Mouse (Mus musculus): ENCODE results near the gene Prkag3. TPM values are rescaled to one million over a fixed set of nuclear protein-coding genes. Genes with fewer than 3 reads are reported as not detected.

Prkag3 gene
- polyA plus RNA-seq, 1 experiment: 0.06 TPM

GRCm38 (mm10) chr1:74770727-74771466 is 21.9 kb upstream of the Prkag3 start:
- TF ChIP-seq CTCF (IDR thresholded peaks at IDR 0.05; ENCODE audit: extremely low read depth, insufficient read depth, low read length) (no peak), POLR2A (IDR thresholded peaks at IDR 0.05; ENCODE audit: extremely low read depth, insufficient read depth, low read length) (no peak)
- H3K4me3 ChIP-seq (ENCODE audit: insufficient read depth, low read length): no peak overlapping the region

GRCm38 (mm10) chr1:74763081-74763480 is 14.1 kb upstream of the Prkag3 start:
- TF ChIP-seq CTCF (IDR thresholded peaks at IDR 0.05; ENCODE audit: extremely low read depth, insufficient read depth, low read length) (peak; percentile 72), POLR2A (IDR thresholded peaks at IDR 0.05; ENCODE audit: extremely low read depth, insufficient read depth, low read length) (no peak)
- Histone ChIP-seq H3K27ac (ENCODE audit: insufficient read depth, low read length) (no peak overlapping the region), H3K4me3 (ENCODE audit: insufficient read depth, low read length) (no peak overlapping the region), H3K4me1 (ENCODE audit: control insufficient read depth, insufficient read depth, low read length) (no peaks in the 10 kb centered on the region)

More at GRCm38 (mm10) chr1:74770727-74771466, 21.9 kb upstream of the Prkag3 start:
- H3K27ac ChIP-seq (ENCODE audit: insufficient read depth, low read length): no peak overlapping the region
- 0 out of 2 replicates have a peak, but pooled peaks cover 2% of the 10 kb centered on the region for H3K4me1 ChIP-seq (ENCODE audit: control insufficient read depth, insufficient read depth, low read length)

GRCm38 (mm10) chr1:74759773-74760172 is 10.8 kb upstream of the Prkag3 start:
- no peak overlapping the region for H3K27ac ChIP-seq (ENCODE audit: insufficient read depth, low read length)
- TF ChIP-seq POLR2A (IDR thresholded peaks at IDR 0.05; ENCODE audit: extremely low read depth, insufficient read depth, low read length): no peak
- TF ChIP-seq CTCF (IDR thresholded peaks at IDR 0.05; ENCODE audit: extremely low read depth, insufficient read depth, low read length): peak; percentile 62
- no peak overlapping the region for H3K4me3 ChIP-seq (ENCODE audit: insufficient read depth, low read length)
- no peaks in the 10 kb centered on the region for H3K4me1 ChIP-seq (ENCODE audit: control insufficient read depth, insufficient read depth, low read length)

GRCm38 (mm10) chr1:74754175-74754785 is 5.3 kb upstream of the Prkag3 start:
- Histone ChIP-seq H3K27ac (ENCODE audit: insufficient read depth, low read length) (no peak overlapping the region), H3K4me3 (ENCODE audit: insufficient read depth, low read length) (no peak overlapping the region), H3K4me1 (ENCODE audit: control insufficient read depth, insufficient read depth, low read length) (no peaks in the 10 kb centered on the region)
- TF ChIP-seq POLR2A (IDR thresholded peaks at IDR 0.05; ENCODE audit: extremely low read depth, insufficient read depth, low read length) (no peak), CTCF (IDR thresholded peaks at IDR 0.05; ENCODE audit: extremely low read depth, insufficient read depth, low read length) (no peak)

- TF ChIP-seq CTCF (IDR thresholded peaks at IDR 0.05; ENCODE audit: extremely low read depth, insufficient read depth, low read length) (no peak), POLR2A (IDR thresholded peaks at IDR 0.05; ENCODE audit: extremely low read depth, insufficient read depth, low read length) (no peak)
- Histone ChIP-seq H3K4me3 (ENCODE audit: insufficient read depth, low read length) (no peak overlapping the region), H3K27ac (ENCODE audit: insufficient read depth, low read length) (no peak overlapping the region), H3K4me1 (ENCODE audit: control insufficient read depth, insufficient read depth, low read length) (no peaks in the 10 kb centered on the region)
Observed at GRCm38 (mm10) chr1:74753266-74753974, 4.4 kb upstream of the Prkag3 start.

GRCm38 (mm10) chr1:74752833-74753232 is 3.8 kb upstream of the Prkag3 start:
- Histone ChIP-seq H3K27ac (ENCODE audit: insufficient read depth, low read length) (no peak overlapping the region), H3K4me1 (ENCODE audit: control insufficient read depth, insufficient read depth, low read length) (no peaks in the 10 kb centered on the region), H3K4me3 (ENCODE audit: insufficient read depth, low read length) (no peak overlapping the region)
- TF ChIP-seq POLR2A (IDR thresholded peaks at IDR 0.05; ENCODE audit: extremely low read depth, insufficient read depth, low read length) (no peak), CTCF (IDR thresholded peaks at IDR 0.05; ENCODE audit: extremely low read depth, insufficient read depth, low read length) (no peak)

- TF ChIP-seq CTCF (IDR thresholded peaks at IDR 0.05; ENCODE audit: extremely low read depth, insufficient read depth, low read length): no peak
- no peak for TF ChIP-seq POLR2A (IDR thresholded peaks at IDR 0.05; ENCODE audit: extremely low read depth, insufficient read depth, low read length)
- no peaks in the 10 kb centered on the region for H3K4me1 ChIP-seq (ENCODE audit: control insufficient read depth, insufficient read depth, low read length)
- H3K27ac ChIP-seq (ENCODE audit: insufficient read depth, low read length): no peak overlapping the region
- no peak overlapping the region for H3K4me3 ChIP-seq (ENCODE audit: insufficient read depth, low read length)
Observed at GRCm38 (mm10) chr1:74752150-74752549, 3.1 kb upstream of the Prkag3 start.

GRCm38 (mm10) chr1:74750683-74751082 is 1.7 kb upstream of the Prkag3 start:
- no peak overlapping the region for H3K4me3 ChIP-seq (ENCODE audit: insufficient read depth, low read length)
- H3K27ac ChIP-seq (ENCODE audit: insufficient read depth, low read length): no peak overlapping the region
- TF ChIP-seq POLR2A (IDR thresholded peaks at IDR 0.05; ENCODE audit: extremely low read depth, insufficient read depth, low read length) (no peak), CTCF (IDR thresholded peaks at IDR 0.05; ENCODE audit: extremely low read depth, insufficient read depth, low read length) (no peak)
- H3K4me1 ChIP-seq (ENCODE audit: control insufficient read depth, insufficient read depth, low read length): no peaks in the 10 kb centered on the region

- no peak overlapping the region for H3K27ac ChIP-seq (ENCODE audit: insufficient read depth, low read length)
Observed at GRCm38 (mm10) chr1:74749301-74749700, 280 bp upstream of the Prkag3 start.

More at GRCm38 (mm10) chr1:74749301-74749700, 280 bp upstream of the Prkag3 start:
- TF ChIP-seq CTCF (IDR thresholded peaks at IDR 0.05; ENCODE audit: extremely low read depth, insufficient read depth, low read length) (no peak), POLR2A (IDR thresholded peaks at IDR 0.05; ENCODE audit: extremely low read depth, insufficient read depth, low read length) (no peak)
- Histone ChIP-seq H3K4me3 (ENCODE audit: insufficient read depth, low read length) (no peak overlapping the region), H3K4me1 (ENCODE audit: control insufficient read depth, insufficient read depth, low read length) (no peaks in the 10 kb centered on the region)

Measured in cortical plate, adult 2 months (tissue).